Mouse (Mus musculus): Measurements from ENCODE around the gene Ddx59.

DNA sequence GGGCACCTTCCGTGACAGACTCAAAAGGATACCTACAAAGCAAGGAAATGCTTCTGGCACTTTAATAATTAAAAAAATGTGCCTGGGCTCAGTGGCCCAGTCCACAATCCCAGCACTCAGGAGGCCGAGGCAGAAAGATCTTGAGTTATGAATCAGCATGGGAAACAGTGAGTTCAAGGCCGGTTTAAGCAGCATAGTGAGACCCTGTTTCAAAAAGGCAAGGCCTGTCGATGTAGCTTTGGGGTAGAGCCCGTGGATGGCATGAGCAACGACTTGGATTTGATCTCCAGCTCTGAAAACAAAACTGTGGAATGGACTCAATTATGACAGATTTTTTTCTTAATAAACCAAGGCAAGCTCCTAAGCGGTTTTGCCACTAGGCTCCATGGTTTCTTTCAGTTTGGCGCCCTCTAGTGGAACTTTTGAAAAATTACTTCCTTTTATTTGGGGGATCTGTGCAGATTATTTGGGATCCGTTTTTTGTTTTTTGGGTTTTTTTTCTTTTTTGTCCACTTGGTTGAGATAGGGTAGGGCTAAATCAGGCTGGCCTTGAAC, 43.7 kb downstream of the Ddx59 start:
- TF ChIP-seq CTCF (IDR thresholded peaks at IDR 0.05; ENCODE audit: low read depth) = peak; percentile 72
- TF ChIP-seq EP300 (IDR thresholded peaks at IDR 0.05; ENCODE audit: low read depth) = no peak
